Mouse (Mus musculus) bone marrow macrophage, adult 2 months (primary cell): ENCODE data around the gene Pomt2.

ENCODE experiments used
- CTCF ChIP-seq: IDR thresholded peaks from 2 replicates; pipeline ENCODE4 v1.5.1; 2012; ENCODE audit warnings: low read depth, mild to moderate bottlenecking, low read length, moderate library complexity
- POLR2A ChIP-seq: IDR thresholded peaks from 2 replicates; pipeline ENCODE4 v1.6.1; 2012; ENCODE audit warnings: mild to moderate bottlenecking, low read depth, low read length, borderline replicate concordance

- no peak for TF ChIP-seq POLR2A
- no peak for TF ChIP-seq CTCF
Measured at GRCm38 (mm10) chr12:87142156-87142555, 5.6 kb downstream of the Pomt2 start.
